Mouse (Mus musculus) CH12.LX (cell line): ENCODE measurements around the gene Podxl2.
A peak's percentile ranks its signal among the peaks of the same experiment; 100 is the strongest.

Experiments
- CTCF ChIP-seq, 2 experiments: IDR thresholded peaks in 1 of 2; conservative IDR thresholded peaks in 1 of 2; 2 replicates each; pipeline ENCODE4 v1.5.1; 2011 to 2012; ENCODE audit warnings: low read depth in 2 of 2, low read length in 2 of 2, improper control_type of control experiment in 1 of 2, inconsistent platforms in 1 of 2, mild to moderate bottlenecking in 1 of 2, moderate library complexity in 1 of 2
- EP300 ChIP-seq: IDR thresholded peaks from 2 replicates; pipeline ENCODE4 v1.6.1; 2011; ENCODE audit warnings: low read length, improper control_type of control experiment
- ETS1 ChIP-seq: conservative IDR thresholded peaks from 2 replicates; pipeline ENCODE4 v1.6.1; 2012; ENCODE audit warnings: low read depth, mild to moderate bottlenecking, inconsistent platforms, low read length, improper control_type of control experiment, moderate library complexity
- POLR2A ChIP-seq: IDR thresholded peaks from 2 replicates; pipeline ENCODE4 v1.6.1; 2011; ENCODE audit warnings: low read depth, mild to moderate bottlenecking, improper control_type of control experiment, low read length
- POLR2AphosphoS2 ChIP-seq: IDR thresholded peaks from 2 replicates; pipeline ENCODE4 v1.6.1; 2011; ENCODE audit warnings: low read depth, low read length, improper control_type of control experiment
- RCOR1 ChIP-seq: conservative IDR thresholded peaks from 2 replicates; pipeline ENCODE4 v1.6.1; 2012; ENCODE audit warnings: low read depth, mild to moderate bottlenecking, inconsistent platforms, low read length, improper control_type of control experiment
- USF2 ChIP-seq: conservative IDR thresholded peaks from 2 replicates; pipeline ENCODE4 v1.6.1; 2011; ENCODE audit warnings: low read depth, low read length, improper control_type of control experiment
- ZC3H11A ChIP-seq: IDR thresholded peaks from 2 replicates; pipeline ENCODE4 v1.6.1; 2012; ENCODE audit warnings: low read depth, mild to moderate bottlenecking, inconsistent platforms, low read length, improper control_type of control experiment
- ZNF384 ChIP-seq: IDR thresholded peaks from 2 replicates; pipeline ENCODE4 v1.6.1; 2012; ENCODE audit warnings: low read depth, low read length, improper control_type of control experiment, inconsistent platforms

- peak in 1 of 2 experiments; percentile 79; a peak in 2 of 4 replicates for TF ChIP-seq CTCF (conservative IDR thresholded peaks at IDR 0.05 in 1 of 2, IDR thresholded peaks at IDR 0.05 in 1 of 2; ENCODE audit: low read depth in 2 of 2, low read length in 2 of 2)
- TF ChIP-seq ZC3H11A: no peak
- TF ChIP-seq ZNF384: no peak
- TF ChIP-seq POLR2A: peak; percentile 49
- no peak for TF ChIP-seq USF2
- no peak for TF ChIP-seq ETS1
- TF ChIP-seq EP300: no peak
- no peak for TF ChIP-seq RCOR1
- TF ChIP-seq POLR2AphosphoS2: no peak
Observed at GRCm38 (mm10) chr6:88841781-88842689, 32.8 kb downstream of the Podxl2 start, which contains the start of gene Abtb1.
